Mouse (Mus musculus) limb, embryonic 14.5 days (tissue): ENCODE measurements around the gene Serpinf1. TPM values are rescaled to one million over a fixed set of nuclear protein-coding genes. Genes with fewer than 3 reads are reported as not detected.

ENCODE experiments used
- ATAC-seq: fragments of 200-750 bp; cut with Nextera tagmentation; 2 replicates; pipeline ENCODE4 v1.8.0; 2017; ENCODE audit warnings: low read depth, moderate number of reproducible peaks, moderate TSS enrichment; ENCODE audit not compliant: low FRiP score
- DNase-seq: peaks from one replicate; pipeline ENCODE4 v3.0.0-alpha.2; 2015; ENCODE audit warnings: low spot score
- H3K27ac ChIP-seq: fragments of 300-500 bp; sonication (generic); replicated peaks from 2 replicates; pipeline ENCODE4 v1.5.1; 2014; ENCODE audit warnings: low read depth, mild to moderate bottlenecking, low read length, moderate library complexity, mixed read lengths
- H3K27me3 ChIP-seq: fragments of 300-500 bp; sonication (generic); 2 replicates; pipeline ENCODE4 v1.6.1; 2014; ENCODE audit warnings: low read length, mixed read lengths; ENCODE audit not compliant: control insufficient read depth, insufficient read depth
- H3K36me3 ChIP-seq: fragments of 300-500 bp; sonication (generic); 2 replicates; pipeline ENCODE4 v1.6.1; 2014; ENCODE audit warnings: mild to moderate bottlenecking, low read length, moderate library complexity, mixed read lengths; ENCODE audit not compliant: control insufficient read depth, insufficient read depth
- H3K4me1 ChIP-seq: fragments of 300-500 bp; sonication (generic); 2 replicates; pipeline ENCODE4 v1.6.1; 2014; ENCODE audit warnings: antibody characterized with exemption, low read length, mixed read lengths; ENCODE audit not compliant: control insufficient read depth, insufficient read depth
- H3K4me2 ChIP-seq: fragments of 300-500 bp; sonication (generic); replicated peaks from 2 replicates; pipeline ENCODE4 v1.6.1; 2014; ENCODE audit warnings: low read depth, mild to moderate bottlenecking, low read length, moderate library complexity; ENCODE audit not compliant: severe bottlenecking
- H3K4me3 ChIP-seq: fragments of 300-500 bp; sonication (generic); replicated peaks from 2 replicates; pipeline ENCODE4 v1.5.1; 2014; ENCODE audit warnings: low read length
- H3K9ac ChIP-seq: fragments of 300-500 bp; sonication (generic); 2 replicates; pipeline ENCODE4 v1.6.1; 2014; ENCODE audit warnings: mild to moderate bottlenecking, low read depth, low read length, moderate library complexity; ENCODE audit not compliant: severe bottlenecking
- H3K9me3 ChIP-seq: fragments of 300-500 bp; sonication (generic); 2 replicates; pipeline ENCODE4 v1.6.1; 2016; ENCODE audit warnings: low read length; ENCODE audit not compliant: control insufficient read depth
- POLR2A ChIP-seq: fragments of 200-500 bp; IDR thresholded peaks from 2 replicates; pipeline ENCODE4 v1.8.0; 2012; ENCODE audit warnings: inconsistent platforms, mild to moderate bottlenecking, moderate library complexity, borderline replicate concordance; ENCODE audit not compliant: insufficient read depth, insufficient read length; ENCODE audit errors: extremely low read depth
- WGBS: fragments of 180-500 bp; shearing (Covaris S2); extraction: QIAGEN DNeasy Blood & Tissue Kit; methylation state at CpG from one replicate; pipeline ENCODE4 v1.1.7; 2014; 5-methylcytosine and 5-hydroxymethylcytosine counted together
- polyA plus RNA-seq, 2 experiments: library from polyadenylated mRNA; depleted of rRNA in 1 of 2; stranded (reverse) in 1 of 2; unstranded in 1 of 2; fragments of >200 nt; fragmentation: Nextera tagmentation in 1 of 2; extraction: Ambion mirVana in 1 of 2; gene quantifications; 2 replicates each; pipeline versions ENCODE4 v1.2.1 to v1.2.3; 2012 to 2014

Gene Serpinf1
- polyA plus RNA-seq, 2 experiments, result 160 to 267 TPM

- ATAC-seq, result no peak
Observed at GRCm38 (mm10) chr11:75462253-75462783, 39.8 kb upstream of the Serpinf1 start.

DNA sequence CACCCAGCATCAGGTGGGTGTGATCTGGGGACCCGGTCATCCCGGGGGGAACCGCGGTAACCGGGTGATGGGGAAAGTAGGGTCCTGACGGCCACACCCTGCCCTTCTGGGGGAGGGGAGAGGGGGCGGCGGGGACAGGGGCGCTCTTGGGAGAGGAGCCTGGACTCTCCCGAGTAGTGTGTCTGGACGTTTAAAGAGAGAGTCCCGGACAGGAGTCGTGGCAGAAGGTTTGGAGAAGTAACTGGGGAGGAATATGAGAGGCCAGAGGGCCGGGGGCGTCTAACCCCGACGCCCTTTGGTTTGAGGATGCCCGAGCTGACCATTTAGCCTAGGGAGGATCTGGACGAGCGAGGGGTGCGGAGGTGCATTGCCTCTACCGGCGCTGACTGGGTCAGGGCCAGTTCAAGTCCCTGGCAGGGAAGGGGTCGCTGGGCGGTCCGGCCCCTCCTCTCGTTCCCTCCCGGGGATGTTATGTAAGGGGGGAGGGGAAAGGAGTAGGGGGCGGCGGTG, 39.3 kb upstream of the Serpinf1 start:
- peaks cover 29% of the 10 kb centered on the region for H3K4me1 ChIP-seq
- 0% methylated on average over 27 of the region's 30 CpGs for WGBS
- H3K9ac ChIP-seq, result peak overlapping the region; percentile 57
- peaks cover 13% of the 10 kb centered on the region for H3K36me3 ChIP-seq
- no peak for TF ChIP-seq POLR2A
- DNase-seq (no peak), ATAC-seq (no peak)
- H3K4me3 ChIP-seq, result peak overlapping the region; percentile 75
- no peaks in the 10 kb centered on the region for H3K27me3 ChIP-seq
- no peaks in the 10 kb centered on the region for H3K9me3 ChIP-seq
- H3K27ac ChIP-seq, result peak overlapping the region; percentile 58
- H3K4me2 ChIP-seq, result peak overlapping the region; percentile 94

More at GRCm38 (mm10) chr11:75462253-75462783, 39.8 kb upstream of the Serpinf1 start:
- TF ChIP-seq POLR2A, result no peak
- Histone ChIP-seq H3K4me1 (peaks cover 29% of the 10 kb centered on the region), H3K4me2 (peak overlapping the region; percentile 94), H3K9ac (peak overlapping the region; percentile 57), H3K4me3 (peak overlapping the region; percentile 75), H3K36me3 (peaks cover 13% of the 10 kb centered on the region), H3K27ac (peak overlapping the region; percentile 58; the same call in 1 of the 2 replicates), H3K9me3 (no peaks in the 10 kb centered on the region), H3K27me3 (no peaks in the 10 kb centered on the region)
- 4% methylated on average over 13 of the region's 16 CpGs for WGBS
- DNase-seq, result peak; percentile 65

DNA sequence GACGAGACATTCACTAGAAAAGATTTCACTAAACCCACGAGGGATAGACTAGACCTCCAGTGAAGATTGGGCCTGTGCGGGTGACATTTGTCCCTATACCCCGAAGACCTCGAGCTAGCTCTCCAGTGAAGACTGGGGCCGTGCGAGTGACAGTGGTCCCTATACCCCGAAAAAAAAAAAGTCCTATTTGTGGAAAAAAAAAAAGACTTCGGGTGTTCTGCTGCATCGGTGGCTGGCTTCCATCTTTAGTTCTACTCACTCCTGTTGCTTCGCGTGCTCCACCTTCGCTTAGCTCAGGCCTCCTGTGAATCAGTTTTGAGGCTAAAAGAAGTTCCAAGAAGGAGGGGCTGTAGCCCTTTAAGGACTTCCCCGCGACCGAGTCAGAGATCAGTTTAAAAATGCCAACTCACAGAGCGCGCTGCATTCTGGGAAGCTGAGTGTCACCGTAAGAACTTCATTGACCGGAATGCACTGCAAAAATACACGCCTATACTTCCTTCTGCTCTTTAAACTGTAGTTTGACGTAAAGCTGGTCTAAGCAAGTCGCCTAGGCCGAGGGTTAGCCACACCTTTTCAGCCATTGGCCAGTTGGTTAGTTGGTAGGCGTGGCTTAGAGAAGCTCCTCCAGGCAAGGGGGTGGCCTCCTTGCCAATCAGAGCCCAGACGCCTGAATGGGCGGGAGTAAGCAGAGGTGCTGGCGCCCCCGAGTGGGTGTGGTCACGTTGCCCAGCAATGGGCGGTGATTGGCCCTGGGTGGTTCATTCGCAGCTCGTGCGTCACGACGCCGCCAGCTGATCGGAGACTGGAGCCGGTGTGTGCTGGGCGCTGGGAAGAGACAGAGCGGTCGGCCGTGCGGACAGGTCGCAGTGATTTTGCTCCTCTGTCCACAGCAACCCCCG, 38.6 kb upstream of the Serpinf1 start, which contains the start of gene Tlcd2:
Gene Tlcd2, plus strand, starts transcription at position 872 of the 899 bp plus-strand sequence.
- peaks cover 29% of the 10 kb centered on the region for H3K4me1 ChIP-seq
- TF ChIP-seq POLR2A, result 0 out of 2 replicates have a peak, but pooled peaks have one; percentile 61
- H3K9ac ChIP-seq, result peak within 1 kb of the TSS; percentile 57
- WGBS, result under 1% methylated on average over 45 of the region's 46 CpGs
- peak; percentile 94 for ATAC-seq
- H3K27ac ChIP-seq, result peak within 1 kb of the TSS; percentile 93
- H3K36me3 ChIP-seq, result peaks cover 13% of the 10 kb centered on the region
- H3K4me2 ChIP-seq, result peak within 1 kb of the TSS; percentile 94
- no peaks in the 10 kb centered on the region for H3K9me3 ChIP-seq
- no peaks in the 10 kb centered on the region for H3K27me3 ChIP-seq
- peak; percentile 100 for DNase-seq
- peak within 1 kb of the TSS; percentile 75 for H3K4me3 ChIP-seq

DNA sequence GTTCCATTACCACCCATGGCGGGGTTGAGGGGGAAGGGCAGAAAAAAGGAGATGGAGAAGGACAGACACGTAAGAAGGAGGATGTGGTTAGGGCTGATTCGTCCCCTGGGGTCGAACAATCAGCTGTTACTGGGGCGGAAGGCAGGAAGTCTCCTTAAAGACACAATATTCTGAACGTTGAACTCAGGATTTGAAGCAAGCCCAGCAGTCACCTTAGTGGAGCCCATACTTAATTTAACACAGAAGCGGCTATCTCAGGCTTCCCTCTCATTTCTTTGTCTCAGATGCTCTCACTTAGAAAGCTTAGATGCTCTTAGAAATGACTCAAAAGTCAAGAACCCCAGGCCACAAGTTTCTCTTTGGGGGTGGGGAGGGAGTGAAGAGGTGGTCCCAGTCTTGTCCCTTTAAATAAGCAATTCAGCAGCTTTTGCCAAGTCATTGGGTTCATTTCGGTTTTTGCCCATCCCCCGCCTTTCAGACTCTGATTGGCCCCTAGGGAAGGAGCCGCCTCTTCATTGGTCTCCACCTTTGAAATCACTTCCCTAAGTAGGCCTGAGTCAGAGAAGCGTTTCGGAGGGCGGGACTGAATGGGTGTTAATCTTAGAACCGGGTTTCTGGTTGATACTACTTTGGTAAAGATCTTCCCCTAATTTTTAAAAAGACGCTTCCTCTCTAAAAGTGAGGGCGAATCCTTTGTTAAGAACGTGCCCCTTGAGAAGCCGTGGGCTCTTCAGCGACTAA, 37.8 kb upstream of the Serpinf1 start:
- H3K9me3 ChIP-seq, result no peaks in the 10 kb centered on the region
- ATAC-seq, result no peak
- 2% methylated on average over 19 of the region's 19 CpGs for WGBS

More for the DNA sequence above, 37.8 kb upstream of the Serpinf1 start:
- H3K27me3 ChIP-seq, result no peaks in the 10 kb centered on the region
- peak overlapping the region; percentile 75 for H3K4me3 ChIP-seq
- TF ChIP-seq POLR2A, result no peak
- DNase-seq, result peak; percentile 92
- H3K4me2 ChIP-seq, result peak overlapping the region; percentile 74
- peak overlapping the region; percentile 44 for H3K9ac ChIP-seq
- H3K27ac ChIP-seq, result peak overlapping the region; percentile 93
- peaks cover 6% of the 10 kb centered on the region for H3K36me3 ChIP-seq
- H3K4me1 ChIP-seq, result peaks cover 29% of the 10 kb centered on the region
